Mouse (Mus musculus): ENCODE measurements around the gene Qrfpr. TPM values are rescaled to one million over a fixed set of nuclear protein-coding genes. Genes with fewer than 3 reads are reported as not detected.

The Qrfpr gene
- polyA plus RNA-seq (2015; fragmentation: Nextera tagmentation; extraction: Ambion mirVana), result 0.31 TPM in 1 of 2 replicates, not detected in the other

GRCm38 (mm10) chr3:36221743-36222682 is at the start of gene Qrfpr:
Qrfpr (minus strand) TSS chr3:36222313.

GRCm38 (mm10) chr3:36150934-36151686 is 71.0 kb downstream of the Qrfpr start, which contains the start of gene D3Ertd254e:
D3Ertd254e (plus strand) TSS chr3:36151017.

Other genes with a start within 250 kb of the Qrfpr start
- 15.9 and 16.5 TPM in 2 replicates for gene Mccc1, start 221.6 kb downstream of the Qrfpr start, polyA plus RNA-seq (2015; fragmentation: Nextera tagmentation; extraction: Ambion mirVana)
- not detected in 2 replicates for gene Ccdc144b, start 168.8 kb downstream of the Qrfpr start, polyA plus RNA-seq (2015; fragmentation: Nextera tagmentation; extraction: Ambion mirVana)
- 36.1 and 47.2 TPM in 2 replicates for gene Acad9, start 156.3 kb downstream of the Qrfpr start, polyA plus RNA-seq (2015; fragmentation: Nextera tagmentation; extraction: Ambion mirVana)
- 4.3 and 4.4 TPM in 2 replicates for gene D3Ertd254e, start 71.3 kb downstream of the Qrfpr start, polyA plus RNA-seq (2015; fragmentation: Nextera tagmentation; extraction: Ambion mirVana)